Mouse (Mus musculus) ES-E14 (cell line): ENCODE results near the gene Oprl1.

ENCODE experiments used
- CHD2 ChIP-seq: IDR thresholded peaks from 2 replicates; pipeline ENCODE4 v1.6.1; 2014; ENCODE audit warnings: mild to moderate bottlenecking, low read depth, low read length, inconsistent platforms
- MAFK ChIP-seq: IDR thresholded peaks from 2 replicates; pipeline ENCODE4 v1.6.1; 2014; ENCODE audit warnings: mild to moderate bottlenecking, low read depth, low read length, inconsistent platforms; ENCODE audit not compliant: insufficient read depth
- ZNF384 ChIP-seq: IDR thresholded peaks from 2 replicates; pipeline ENCODE4 v1.6.1; 2012; ENCODE audit warnings: low read depth, low read length, inconsistent platforms

DNA sequence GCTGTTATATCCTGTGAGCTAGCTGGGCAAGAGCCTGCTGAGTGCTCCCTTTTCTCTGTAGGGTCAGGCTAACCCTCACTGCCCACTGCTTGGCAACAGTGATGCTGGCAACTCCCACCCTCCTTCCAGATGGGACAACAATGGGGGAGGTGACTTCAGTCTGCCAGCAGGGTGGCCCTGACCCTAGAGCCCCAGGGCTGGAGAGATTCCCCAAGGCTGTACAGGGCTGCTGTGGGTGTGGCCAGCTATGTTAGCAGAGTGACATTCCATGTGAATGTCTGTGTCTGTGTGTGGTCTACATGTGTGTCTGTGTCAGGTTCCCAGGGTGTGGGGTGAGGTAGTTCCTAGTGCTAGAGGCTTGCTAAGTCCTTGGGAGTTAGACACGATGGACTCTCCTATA is 41.3 kb upstream of the Oprl1 start:
- TF ChIP-seq CHD2 = no peak
- no peak for TF ChIP-seq MAFK
- no peak for TF ChIP-seq ZNF384
